Mouse (Mus musculus) hindbrain, embryonic 16.5 days (tissue): Measurements from ENCODE around the gene Gsn. TPM values are rescaled to one million over a fixed set of nuclear protein-coding genes. Genes with fewer than 3 reads are reported as not detected.

Experiments
- ATAC-seq: fragments of 200-750 bp; cut with Nextera tagmentation; 2 replicates; pipeline ENCODE4 v1.8.0; 2017; ENCODE audit warnings: moderate TSS enrichment, moderate library complexity
- H3K27ac ChIP-seq: fragments of 300-500 bp; sonication (generic); 2 replicates; pipeline ENCODE4 v1.5.1; 2014; ENCODE audit warnings: low read depth, mild to moderate bottlenecking, control low read depth, low read length, moderate library complexity
- H3K27me3 ChIP-seq: fragments of 300-500 bp; sonication (generic); replicated peaks from 2 replicates; pipeline ENCODE4 v1.6.1; 2014; ENCODE audit warnings: low read length; ENCODE audit not compliant: control insufficient read depth, insufficient read depth
- H3K36me3 ChIP-seq: fragments of 300-500 bp; sonication (generic); 2 replicates; pipeline ENCODE4 v1.6.1; 2014; ENCODE audit warnings: mild to moderate bottlenecking, low read length, moderate library complexity, mixed read lengths; ENCODE audit not compliant: control insufficient read depth, insufficient read depth
- H3K4me1 ChIP-seq: fragments of 300-500 bp; sonication (generic); 2 replicates; pipeline ENCODE4 v1.6.1; 2014; ENCODE audit warnings: low read depth, low read length; ENCODE audit not compliant: control insufficient read depth, insufficient read depth
- H3K4me2 ChIP-seq: fragments of 300-500 bp; sonication (generic); 2 replicates; pipeline ENCODE4 v1.6.1; 2014; ENCODE audit warnings: mild to moderate bottlenecking, low read length, control low read depth, moderate library complexity
- H3K4me3 ChIP-seq: fragments of 300-500 bp; sonication (generic); 2 replicates; pipeline ENCODE4 v1.5.1; 2014; ENCODE audit warnings: mild to moderate bottlenecking, low read length, control low read depth, moderate library complexity
- H3K9ac ChIP-seq: fragments of 300-500 bp; sonication (generic); 2 replicates; pipeline ENCODE4 v1.6.1; 2014; ENCODE audit warnings: low read depth, mild to moderate bottlenecking, control low read depth, low read length, moderate library complexity
- H3K9me3 ChIP-seq: fragments of 300-500 bp; sonication (generic); 2 replicates; pipeline ENCODE4 v1.6.1; 2014; ENCODE audit warnings: mild to moderate bottlenecking, low read length, moderate library complexity; ENCODE audit not compliant: control insufficient read depth
- WGBS: fragments of 180-500 bp; shearing (Covaris S2); extraction: QIAGEN DNeasy Blood & Tissue Kit; methylation state at CpG from one replicate; pipeline ENCODE4 v1.1.7; 2014; 5-methylcytosine and 5-hydroxymethylcytosine counted together
- polyA plus RNA-seq: library from polyadenylated mRNA; unstranded; fragments of >200 nt; fragmentation: Nextera tagmentation; extraction: Ambion mirVana; gene quantifications from 2 replicates; pipeline ENCODE4 v1.2.1, GENCODE M21; 2015

Gsn gene
- polyA plus RNA-seq, 1 experiment from 2014 or later: 31.6 TPM

GRCm38 (mm10) chr2:35325930-35326329, 69.8 kb downstream of the Gsn start:
- H3K36me3 ChIP-seq: no peaks in the 10 kb centered on the region
- WGBS: 72% methylated on average over 10 of the region's 10 CpGs

GRCm38 (mm10) chr2:35326931-35327330, 70.8 kb downstream of the Gsn start:
- Histone ChIP-seq H3K27me3 (no peaks in the 10 kb centered on the region), H3K4me3 (no peak overlapping the region), H3K9me3 (no peaks in the 10 kb centered on the region), H3K36me3 (no peaks in the 10 kb centered on the region), H3K9ac (no peak overlapping the region), H3K27ac (no peak overlapping the region), H3K4me2 (no peak overlapping the region), H3K4me1 (peaks cover 15% of the 10 kb centered on the region)
- ATAC-seq: no peak
- WGBS: 81% methylated on average over 1 of the region's 1 CpGs

More at GRCm38 (mm10) chr2:35325930-35326329, 69.8 kb downstream of the Gsn start:
- no peak for ATAC-seq
- Histone ChIP-seq H3K4me2 (no peak overlapping the region), H3K27me3 (no peaks in the 10 kb centered on the region), H3K27ac (no peak overlapping the region), H3K9ac (no peak overlapping the region), H3K9me3 (no peaks in the 10 kb centered on the region), H3K4me1 (peaks cover 18% of the 10 kb centered on the region), H3K4me3 (no peak overlapping the region)

- Histone ChIP-seq H3K4me2 (no peak overlapping the region), H3K9ac (no peak overlapping the region), H3K36me3 (no peaks in the 10 kb centered on the region), H3K27me3 (no peaks in the 10 kb centered on the region), H3K4me1 (peaks cover 8% of the 10 kb centered on the region), H3K4me3 (no peak overlapping the region), H3K9me3 (no peaks in the 10 kb centered on the region), H3K27ac (no peak overlapping the region)
- WGBS: 68% methylated on average over 10 of the region's 10 CpGs
- ATAC-seq: no peak
Observed at GRCm38 (mm10) chr2:35327583-35327982, 71.4 kb downstream of the Gsn start.

- H3K4me2 ChIP-seq: no peak overlapping the region
- no peak overlapping the region for H3K9ac ChIP-seq
- H3K27me3 ChIP-seq: no peaks in the 10 kb centered on the region
- H3K36me3 ChIP-seq: no peaks in the 10 kb centered on the region
- H3K4me1 ChIP-seq: peaks cover 3% of the 10 kb centered on the region
- no peak for ATAC-seq
- no peaks in the 10 kb centered on the region for H3K9me3 ChIP-seq
- WGBS: 40% methylated on average over 11 of the region's 11 CpGs
- no peak overlapping the region for H3K27ac ChIP-seq
- no peak overlapping the region for H3K4me3 ChIP-seq
Observed at GRCm38 (mm10) chr2:35328064-35328792, 72.0 kb downstream of the Gsn start.

GRCm38 (mm10) chr2:35329061-35329460, 72.9 kb downstream of the Gsn start:
- ATAC-seq: no peak
- no peak overlapping the region for H3K9ac ChIP-seq
- no peaks in the 10 kb centered on the region for H3K27me3 ChIP-seq
- no peak overlapping the region for H3K27ac ChIP-seq
- H3K9me3 ChIP-seq: no peaks in the 10 kb centered on the region
- H3K36me3 ChIP-seq: no peaks in the 10 kb centered on the region
- WGBS: 88% methylated on average over 2 of the region's 2 CpGs
- H3K4me1 ChIP-seq: no peaks in the 10 kb centered on the region
- H3K4me2 ChIP-seq: no peak overlapping the region
- H3K4me3 ChIP-seq: no peak overlapping the region

- no peak overlapping the region for H3K4me3 ChIP-seq
- no peak overlapping the region for H3K27ac ChIP-seq
- no peaks in the 10 kb centered on the region for H3K27me3 ChIP-seq
- peaks cover 11% of the 10 kb centered on the region for H3K4me1 ChIP-seq
- no peak overlapping the region for H3K4me2 ChIP-seq
- ATAC-seq: no peak
- no peak overlapping the region for H3K9ac ChIP-seq
- 72% methylated on average over 2 of the region's 2 CpGs for WGBS
- no peaks in the 10 kb centered on the region for H3K9me3 ChIP-seq
- H3K36me3 ChIP-seq: no peaks in the 10 kb centered on the region
Observed at GRCm38 (mm10) chr2:35331205-35331604, 75.0 kb downstream of the Gsn start.

DNA sequence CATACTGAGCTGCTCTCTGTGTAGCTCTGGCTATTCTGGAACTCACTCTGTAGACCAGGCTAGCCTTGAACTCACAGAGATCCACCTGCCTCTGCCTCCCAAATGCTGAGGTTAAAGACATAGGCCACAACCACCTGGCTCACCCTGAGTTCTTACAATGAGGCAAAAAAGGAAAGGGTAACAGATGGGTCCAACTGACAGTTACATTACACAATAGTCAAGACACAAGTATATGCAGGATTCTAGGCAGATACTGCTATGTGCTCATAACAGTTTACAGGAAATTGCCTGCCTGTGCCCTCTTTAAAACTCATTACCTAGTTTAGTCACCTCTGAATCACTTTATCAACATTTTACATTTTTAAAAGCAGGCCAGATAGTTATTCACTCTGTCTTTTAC, 77.5 kb downstream of the Gsn start:
- no peaks in the 10 kb centered on the region for H3K36me3 ChIP-seq
- H3K27me3 ChIP-seq: no peaks in the 10 kb centered on the region
- no peak overlapping the region for H3K4me3 ChIP-seq
- H3K4me2 ChIP-seq: no peak overlapping the region
- H3K9me3 ChIP-seq: no peaks in the 10 kb centered on the region
- no peak overlapping the region for H3K27ac ChIP-seq
- ATAC-seq: no peak
- no peak overlapping the region for H3K9ac ChIP-seq
- H3K4me1 ChIP-seq: peaks cover 15% of the 10 kb centered on the region

DNA sequence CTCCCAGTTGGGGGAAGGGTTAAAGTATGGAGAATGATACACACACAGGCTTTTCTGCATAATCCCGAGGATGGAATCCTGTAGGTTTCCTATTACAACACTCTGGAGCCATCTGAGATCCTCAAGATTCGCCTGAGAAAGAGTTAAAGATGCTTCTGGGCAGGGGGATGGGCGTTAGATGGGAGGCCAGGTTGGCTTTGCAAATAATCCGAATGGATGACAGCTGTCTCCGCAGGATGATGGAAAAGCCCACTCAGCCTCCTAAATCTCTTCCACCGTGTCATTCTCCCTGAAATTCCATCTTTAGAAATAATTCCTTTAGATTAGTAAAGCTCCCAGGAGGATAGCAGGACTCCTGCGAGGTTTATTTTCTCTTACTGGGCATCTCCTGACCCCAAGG, 79.4 kb downstream of the Gsn start:
- no peak for ATAC-seq
- H3K27me3 ChIP-seq: no peaks in the 10 kb centered on the region
- peak overlapping the region; percentile 65 for H3K4me2 ChIP-seq
- H3K9me3 ChIP-seq: no peaks in the 10 kb centered on the region
- H3K4me1 ChIP-seq: peaks cover 15% of the 10 kb centered on the region
- peak overlapping the region; percentile 63 for H3K4me3 ChIP-seq
- WGBS: 9% methylated on average over 7 of the region's 7 CpGs
- H3K27ac ChIP-seq: no peak overlapping the region
- peak overlapping the region; percentile 60; the same call in 1 of the 2 replicates for H3K9ac ChIP-seq
- H3K36me3 ChIP-seq: no peaks in the 10 kb centered on the region

DNA sequence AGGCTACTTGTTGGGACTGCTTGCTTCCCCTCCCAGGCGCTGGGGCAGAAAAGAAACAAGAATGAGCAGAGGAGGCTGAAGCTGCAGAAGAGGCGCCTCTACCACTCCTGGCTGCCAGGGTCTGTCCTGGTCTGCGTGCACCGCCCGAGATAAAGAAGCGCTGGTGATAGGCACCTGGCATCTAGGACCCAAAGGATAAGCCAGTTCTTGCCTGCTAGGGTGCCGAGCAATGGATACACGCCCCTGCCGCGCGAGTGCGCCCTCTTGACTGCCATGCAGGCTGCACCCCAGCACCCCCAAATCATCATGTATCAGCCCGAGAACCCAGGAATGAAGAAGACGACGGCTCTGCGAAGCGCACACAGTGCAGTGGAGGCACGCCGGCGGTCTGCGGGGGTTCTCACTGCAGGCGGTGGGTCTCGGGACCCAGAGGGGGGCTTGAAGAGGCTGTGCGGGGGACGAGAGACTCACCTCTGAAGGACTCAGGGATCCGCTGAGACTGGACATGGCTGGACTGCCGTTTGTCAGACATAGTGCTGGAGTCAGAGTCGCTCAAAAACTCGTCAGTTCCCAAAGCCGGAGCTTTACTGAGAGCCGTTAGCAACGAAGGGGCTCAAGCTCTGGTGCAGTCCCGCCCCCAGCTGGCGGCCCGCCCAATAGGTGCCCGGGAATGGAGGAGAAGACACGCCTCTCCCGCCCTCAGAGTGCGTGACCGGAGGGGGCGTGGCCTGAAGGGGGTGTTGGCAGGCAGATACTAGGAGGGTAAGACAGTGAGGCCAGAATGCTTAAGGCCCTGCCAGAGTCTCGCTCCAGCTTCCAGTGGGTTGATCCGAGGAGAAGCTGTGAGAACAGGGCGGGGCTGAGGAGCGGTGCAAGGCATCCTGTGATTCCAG, 80.5 kb downstream of the Gsn start, which contains the start of gene Stom:
Gene Stom (minus strand): TSS at position 589 of the 893 bp plus-strand sequence.
- Histone ChIP-seq H3K9me3 (no peaks in the 10 kb centered on the region), H3K27ac (peak within 1 kb of the TSS; percentile 74), H3K27me3 (no peaks in the 10 kb centered on the region), H3K4me1 (peaks cover 15% of the 10 kb centered on the region), H3K36me3 (no peaks in the 10 kb centered on the region), H3K9ac (peak within 1 kb of the TSS; percentile 60), H3K4me2 (peak within 1 kb of the TSS; percentile 65), H3K4me3 (peak within 1 kb of the TSS; percentile 63)
- under 1% methylated on average over 45 of the region's 45 CpGs for WGBS
- peak; percentile 99 for ATAC-seq
